Mouse (Mus musculus) MEL (cell line): ENCODE measurements around the gene Itih4. TPM values are rescaled to one million over a fixed set of nuclear protein-coding genes. Genes with fewer than 3 reads are reported as not detected.

Experiments used
- DNase-seq: peaks from one replicate; pipeline ENCODE4 v3.0.0; 2011; ENCODE audit warnings: low read depth, low spot score
- H3K27ac ChIP-seq: 2 replicates; pipeline ENCODE4 v1.5.1; 2012; ENCODE audit warnings: low read depth, mild to moderate bottlenecking, control low read depth, low read length, moderate library complexity; ENCODE audit not compliant: control insufficient read depth
- H3K27me3 ChIP-seq, 2 experiments: fragments of 150-350 bp in 1 of 2; sonication (generic) in 1 of 2; 2 replicates each; pipeline ENCODE4 v1.6.1; 2012; ENCODE audit warnings: low read length in 2 of 2, mild to moderate bottlenecking in 2 of 2, improper control_type of control experiment in 1 of 2, moderate library complexity in 1 of 2; ENCODE audit not compliant: insufficient read depth in 2 of 2, control insufficient read depth in 1 of 2
- H3K36me3 ChIP-seq, 2 experiments: 2 replicates each; pipeline ENCODE4 v1.6.1; 2012 to 2014; ENCODE audit warnings: low read length in 2 of 2, improper control_type of control experiment in 1 of 2, inconsistent platforms in 1 of 2, mild to moderate bottlenecking in 1 of 2; ENCODE audit not compliant: insufficient read depth in 2 of 2, control insufficient read depth in 1 of 2
- H3K4me1 ChIP-seq, 2 experiments: fragments of 150-350 bp in 1 of 2; sonication (generic) in 1 of 2; 2 replicates each; pipeline ENCODE4 v1.6.1; 2012; ENCODE audit warnings: low read length in 2 of 2, improper control_type of control experiment in 1 of 2, mild to moderate bottlenecking in 1 of 2; ENCODE audit not compliant: insufficient read depth in 2 of 2, control insufficient read depth in 1 of 2
- H3K4me3 ChIP-seq, 2 experiments: fragments of 150-350 bp in 1 of 2; sonication (generic) in 1 of 2; 2 replicates each; pipeline ENCODE4 v1.5.1; 2012; ENCODE audit warnings: low read depth in 2 of 2, low read length in 2 of 2, mild to moderate bottlenecking in 2 of 2, moderate library complexity in 2 of 2, control low read depth in 1 of 2, improper control_type of control experiment in 1 of 2; ENCODE audit not compliant: control insufficient read depth in 1 of 2, insufficient read depth in 1 of 2
- H3K79me2 ChIP-seq: 2 replicates; pipeline ENCODE4 v1.6.1; 2012; ENCODE audit warnings: mild to moderate bottlenecking, low read length, moderate library complexity; ENCODE audit not compliant: control insufficient read depth, poor library complexity, insufficient read depth
- H3K9ac ChIP-seq: 2 replicates; pipeline ENCODE4 v1.6.1; 2012; ENCODE audit warnings: low read depth, mild to moderate bottlenecking, control low read depth, low read length, moderate library complexity; ENCODE audit not compliant: control insufficient read depth, poor library complexity, severe bottlenecking
- H3K9me3 ChIP-seq: fragments of 150-350 bp; sonication (generic); replicated peaks from 2 replicates; pipeline ENCODE4 v1.6.1; 2012; ENCODE audit warnings: mild to moderate bottlenecking, low read length, improper control_type of control experiment, moderate library complexity; ENCODE audit not compliant: insufficient read depth
- CHD2 ChIP-seq: IDR thresholded peaks from 2 replicates; pipeline ENCODE4 v1.6.1; 2011; ENCODE audit warnings: low read length, improper control_type of control experiment
- EP300 ChIP-seq, 2 experiments: IDR thresholded peaks; 2 replicates each; pipeline ENCODE4 v1.6.1; 2011; ENCODE audit warnings: improper control_type of control experiment in 2 of 2, low read length in 2 of 2, low read depth in 1 of 2, mild to moderate bottlenecking in 1 of 2
- GATA1 ChIP-seq: IDR thresholded peaks from 2 replicates; pipeline ENCODE4 v1.6.1; 2011; ENCODE audit warnings: low read depth, low read length, improper control_type of control experiment
- MAZ ChIP-seq: IDR thresholded peaks from 2 replicates; pipeline ENCODE4 v1.6.1; 2012; ENCODE audit warnings: low read depth, mild to moderate bottlenecking, inconsistent platforms, low read length, improper control_type of control experiment
- MXI1 ChIP-seq: IDR thresholded peaks from 2 replicates; pipeline ENCODE4 v1.6.1; 2011; ENCODE audit warnings: mild to moderate bottlenecking, low read depth, low read length, improper control_type of control experiment
- MYB ChIP-seq: IDR thresholded peaks from 2 replicates; pipeline ENCODE4 v1.6.1; 2011; ENCODE audit warnings: mild to moderate bottlenecking, low read depth, low read length, improper control_type of control experiment
- NRF1 ChIP-seq: IDR thresholded peaks from 2 replicates; pipeline ENCODE4 v1.6.1; 2014; ENCODE audit warnings: low read depth, mild to moderate bottlenecking, inconsistent platforms, low read length, improper control_type of control experiment, moderate library complexity; ENCODE audit not compliant: poor library complexity, insufficient read depth, severe bottlenecking
- POLR2AphosphoS2 ChIP-seq: IDR thresholded peaks from 2 replicates; pipeline ENCODE4 v1.6.1; 2011; ENCODE audit warnings: low read length, improper control_type of control experiment
- TBP ChIP-seq: IDR thresholded peaks from 2 replicates; pipeline ENCODE4 v1.8.0; 2011; ENCODE audit warnings: low read depth, low read length, improper control_type of control experiment
- TCF12 ChIP-seq: IDR thresholded peaks from 2 replicates; pipeline ENCODE4 v1.6.1; 2014; ENCODE audit warnings: low read depth, mild to moderate bottlenecking, inconsistent platforms, low read length, improper control_type of control experiment, moderate library complexity
- ZC3H11A ChIP-seq: IDR thresholded peaks from 2 replicates; pipeline ENCODE4 v1.6.1; 2012; ENCODE audit warnings: low read depth, mild to moderate bottlenecking, inconsistent platforms, low read length, improper control_type of control experiment
- polyA plus RNA-seq, 2 experiments: library from polyadenylated mRNA; stranded (reverse) in 1 of 2; unstranded in 1 of 2; fragments of >175 nt in 1 of 2; fragments of >200 nt in 1 of 2; gene quantifications; 2 replicates each; pipeline versions ENCODE4 v1.2.1 to v1.2.4; 2012; ENCODE audit warnings: low replicate concordance in 2 of 2, low read depth in 1 of 2; ENCODE audit not compliant: insufficient read length in 2 of 2, insufficient read depth in 1 of 2, missing spikeins in 1 of 2
- total RNA-seq: library from RNA; depleted of rRNA; stranded (reverse); fragments of 300-350 nt; gene quantifications from 2 replicates; pipeline ENCODE4 v1.2.3, GENCODE M21; 2012

Gene Itih4
- total and polyA plus RNA-seq, 3 experiments: not detected

DNA sequence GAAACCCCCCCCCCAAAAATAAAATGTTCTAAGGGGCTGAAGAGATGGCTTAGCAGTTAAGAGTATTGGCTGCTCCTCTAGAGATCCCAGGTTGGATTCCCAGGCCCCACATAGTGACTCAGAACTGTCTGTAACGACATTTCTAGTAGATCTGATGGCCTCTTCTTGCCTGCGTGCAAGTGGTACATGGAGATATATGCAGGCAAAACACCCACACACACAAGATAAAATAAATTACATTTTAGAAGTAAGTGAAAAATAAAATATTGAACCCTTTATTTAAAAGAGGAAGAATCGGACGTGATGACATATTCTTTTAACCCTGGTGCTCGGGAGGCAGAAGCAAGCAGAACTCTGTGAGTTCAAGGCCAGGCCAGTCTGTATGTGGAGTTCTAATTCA, 16.4 kb downstream of the Itih4 start:
- peak overlapping the region; percentile 9 for H3K27ac ChIP-seq
- H3K4me1 ChIP-seq: peaks cover under 1 to 12% of the 10 kb centered on the region in 2 experiments
- H3K79me2 ChIP-seq: no peaks in the 10 kb centered on the region
- DNase-seq: peak; percentile 54
- H3K9me3 ChIP-seq: no peaks in the 10 kb centered on the region
- peak; percentile 76 to 85 for TF ChIP-seq EP300 (IDR thresholded peaks at IDR 0.05; ENCODE audit: low read depth in 1 of 2, low read length in 2 of 2)
- peak; percentile 45; the same call in 1 of the 2 replicates for TF ChIP-seq TCF12
- peak; percentile 31; the same call in 1 of the 2 replicates for TF ChIP-seq GATA1
- no peak for TF ChIP-seq ZC3H11A
- peak; percentile 67 for TF ChIP-seq MYB
- TF ChIP-seq, all 39 proteins: peak for 4
- Histone ChIP-seq H3K4me3 (no peak overlapping the region), H3K27me3 (no peaks in the 10 kb centered on the region; a peak in 1 of 4 replicates), H3K36me3 (peaks cover 0 to 4% of the 10 kb centered on the region in 2 experiments; a peak in 2 of 4 replicates), H3K9ac (no peak overlapping the region; the same call in 1 of the 2 replicates)

DNA sequence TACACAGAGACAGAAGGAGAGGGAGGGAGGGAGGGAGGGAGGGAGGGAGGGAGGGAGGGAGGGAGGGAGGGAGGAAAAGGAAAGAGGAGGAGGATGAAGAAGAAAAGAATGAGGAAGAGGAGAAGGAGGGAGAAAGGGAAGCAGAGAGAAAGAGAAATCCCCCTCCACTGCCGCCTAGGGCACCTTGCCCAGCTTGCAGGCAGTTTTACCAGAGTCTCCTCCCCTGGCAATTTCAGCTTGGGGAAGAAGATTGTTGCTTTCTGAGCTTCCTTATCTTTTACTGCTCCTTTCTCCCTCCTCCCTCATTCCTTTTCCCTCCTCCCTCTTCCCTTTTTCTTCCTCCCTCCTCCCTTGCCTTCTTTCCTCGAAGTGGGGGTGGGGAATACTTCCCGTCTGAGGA, 16.8 kb downstream of the Itih4 start:
- no peak overlapping the region for H3K9ac ChIP-seq
- peak overlapping the region; percentile 15; the same call in 1 of the 2 replicates for H3K27ac ChIP-seq
- no peaks in the 10 kb centered on the region for H3K9me3 ChIP-seq
- peaks cover 3 to 16% of the 10 kb centered on the region in 2 experiments for H3K4me1 ChIP-seq
- H3K4me3 ChIP-seq: no peak overlapping the region
- TF ChIP-seq POLR2AphosphoS2 (no peak), MAZ (peak; percentile 44; the same call in 1 of the 2 replicates), EP300 (IDR thresholded peaks at IDR 0.05; ENCODE audit: low read depth in 1 of 2, low read length in 2 of 2) (0 out of 4 replicates have a peak, but pooled peaks of 1 of the 2 experiments have one; percentile 39), MXI1 (no peak), GATA1 (peak; percentile 40; the same call in 1 of the 2 replicates), TBP (peak; percentile 43; the same call in 1 of the 2 replicates)
- peak; percentile 58 for DNase-seq
- H3K79me2 ChIP-seq: no peaks in the 10 kb centered on the region
- H3K36me3 ChIP-seq: peaks cover 0 to 6% of the 10 kb centered on the region in 2 experiments; a peak in 2 of 4 replicates
- no peaks in the 10 kb centered on the region; a peak in 1 of 4 replicates for H3K27me3 ChIP-seq

DNA sequence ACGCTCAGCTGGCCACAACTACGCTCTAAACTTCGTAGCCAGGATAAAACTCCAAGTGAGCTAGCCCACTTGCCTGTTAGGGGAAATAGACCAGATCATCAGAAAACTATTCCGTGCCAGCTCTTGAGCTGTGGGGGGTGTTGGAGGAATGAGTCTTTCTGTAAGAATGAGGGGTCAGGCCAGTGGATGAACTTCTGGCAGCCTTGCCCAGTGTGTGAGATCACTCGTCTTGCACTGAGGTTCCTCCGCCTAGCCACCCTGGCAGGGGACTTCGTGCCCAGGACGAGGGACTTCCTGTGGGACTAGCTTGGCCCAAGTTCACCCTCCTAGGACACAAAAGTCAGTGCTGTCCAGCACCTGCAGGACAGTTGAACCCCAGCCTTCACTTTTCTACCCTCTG, 18.0 kb downstream of the Itih4 start:
- Histone ChIP-seq H3K9ac (no peak overlapping the region), H3K9me3 (no peaks in the 10 kb centered on the region), H3K27ac (no peak overlapping the region), H3K27me3 (no peaks in the 10 kb centered on the region), H3K36me3 (peaks cover 0 to 9% of the 10 kb centered on the region in 2 experiments; a peak in 2 of 4 replicates), H3K79me2 (no peaks in the 10 kb centered on the region), H3K4me1 (peaks cover 3 to 21% of the 10 kb centered on the region in 2 experiments), H3K4me3 (no peak overlapping the region)
- DNase-seq: no peak
- TF ChIP-seq MXI1 (no peak), NRF1 (no peak), CHD2 (no peak)
